In the genomic region with DNA sequence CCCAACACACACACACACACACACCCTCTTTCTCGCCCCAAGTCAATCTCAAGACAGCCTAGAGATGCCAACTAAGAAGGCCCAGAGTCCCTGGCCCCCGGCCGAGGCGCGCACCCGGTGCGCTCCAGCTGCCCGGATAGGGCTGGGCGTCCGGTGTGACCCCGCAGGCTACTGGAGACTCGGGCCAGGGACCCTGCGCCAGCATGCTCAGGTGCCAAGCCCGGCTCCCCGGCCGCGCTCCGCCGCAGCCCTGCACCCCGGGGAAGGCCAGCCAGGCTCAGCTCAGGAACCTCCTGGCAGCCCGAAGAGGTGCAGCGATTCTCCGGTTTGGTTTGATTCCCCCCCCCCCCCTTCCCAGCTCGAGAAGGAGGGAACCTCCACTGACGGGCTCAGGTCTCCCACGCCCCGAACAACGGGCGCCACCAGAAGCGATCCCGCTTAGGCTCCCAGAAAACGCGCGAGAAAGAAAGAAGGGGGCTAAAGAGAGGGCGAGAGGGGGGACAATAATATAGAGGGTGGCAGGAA, we compare ENCODE assay signal across 8 mouse cellular contexts. TPM values are rescaled to one million over a fixed set of nuclear protein-coding genes. Genes with fewer than 3 reads are reported as not detected.
DNase-seq lines count a peak whose midpoint lies in the region; ATAC-seq and TF ChIP-seq lines count a peak whose summit lies in the region.

No protein-coding gene starts in this region.

- no peaks in the 10 kb centered on the region for H3K9me3 ChIP-seq in E14TG2a.4 (ENCODE audit: low read length)
- H3K9me3 ChIP-seq in forebrain, embryonic 10.5 days: no peaks in the 10 kb centered on the region
- H3K9me3 ChIP-seq in hindbrain, embryonic 11.5 days (ENCODE audit: control insufficient read depth, low read length): no peaks in the 10 kb centered on the region
- no peaks in the 10 kb centered on the region for H3K9me3 ChIP-seq in stomach, postnatal 0 days (ENCODE audit: control insufficient read depth, low read length)

- WGBS in forebrain, embryonic 10.5 days: under 1% methylated on average over 35 of the region's 35 CpGs
- WGBS in hindbrain, embryonic 11.5 days: 0% methylated on average over 34 of the region's 35 CpGs
- under 1% methylated on average over 29 of the region's 35 CpGs for WGBS in stomach, postnatal 0 days

- no peak for TF ChIP-seq CTCF in E14TG2a.4 (conservative IDR thresholded peaks at IDR 0.05; ENCODE audit: low read length)
- no peak for TF ChIP-seq CTCF in stomach, postnatal 0 days (IDR thresholded peaks at IDR 0.05; ENCODE audit: low read depth)

- H3K36me3 ChIP-seq in E14TG2a.4 (ENCODE audit: insufficient read depth, low read length): no peaks in the 10 kb centered on the region
- no peaks in the 10 kb centered on the region for H3K36me3 ChIP-seq in forebrain, embryonic 10.5 days (replicated peaks)
- H3K36me3 ChIP-seq in hindbrain, embryonic 11.5 days (ENCODE audit: control insufficient read depth, insufficient read depth, low read length): no peaks in the 10 kb centered on the region
- H3K36me3 ChIP-seq in stomach, postnatal 0 days (ENCODE audit: control insufficient read depth, insufficient read depth, low read length): no peaks in the 10 kb centered on the region

- peak; percentile 41 for ATAC-seq in hindbrain, embryonic 11.5 days (ENCODE audit: low FRiP score)
- peak; percentile 71 for ATAC-seq in stomach, postnatal 0 days (ENCODE audit: low FRiP score, low TSS enrichment)

- H3K4me2 ChIP-seq in hindbrain, embryonic 11.5 days (replicated peaks; ENCODE audit: low read depth, low read length): peak overlapping the region; percentile 96
- H3K4me2 ChIP-seq in stomach, postnatal 0 days (replicated peaks; ENCODE audit: low read depth): peak overlapping the region; percentile 99

- peak; percentile 46 for DNase-seq in brain, adult 2 months (ENCODE audit: low read depth, low spot score)
- peak; percentile 54 for DNase-seq in forebrain, embryonic 10.5 days (ENCODE audit: extremely low spot score, low spot score)
- DNase-seq in hindbrain, embryonic 11.5 days (ENCODE audit: low spot score): peak; percentile 62
- DNase-seq in layer of hippocampus, postnatal 25 days (ENCODE audit: extremely low spot score in 1 of 2, low spot score in 1 of 2): peak; percentile 13 to 17
- peak; percentile 33 for DNase-seq in mesoderm, embryonic 11.5 days (ENCODE audit: low read depth, low spot score)
- peak; percentile 25 for DNase-seq in stomach, postnatal 0 days (ENCODE audit: low spot score)
- DNase-seq in B cell, adult 2 months: no peak

- peak overlapping the region; percentile 86 for H3K27ac ChIP-seq in forebrain, embryonic 10.5 days
- no peak overlapping the region for H3K27ac ChIP-seq in hindbrain, embryonic 11.5 days (ENCODE audit: low read depth, low read length)
- H3K27ac ChIP-seq in stomach, postnatal 0 days (replicated peaks): no peak overlapping the region

- H3K4me3 ChIP-seq in E14TG2a.4 (replicated peaks; ENCODE audit: low read length): peak overlapping the region; percentile 75
- H3K4me3 ChIP-seq in forebrain, embryonic 10.5 days: peak overlapping the region; percentile 79
- H3K4me3 ChIP-seq in hindbrain, embryonic 11.5 days (ENCODE audit: low read depth, low read length): peak overlapping the region; percentile 81
- H3K4me3 ChIP-seq in stomach, postnatal 0 days (ENCODE audit: low read depth, low read length): peak overlapping the region; percentile 54

- TF ChIP-seq EP300 in stomach, postnatal 0 days (optimal IDR thresholded peaks at IDR 0.05): no peak

- peaks cover 48% of the 10 kb centered on the region for H3K27me3 ChIP-seq in E14TG2a.4 (ENCODE audit: insufficient read depth, low read length)
- peaks cover 93% of the 10 kb centered on the region for H3K27me3 ChIP-seq in forebrain, embryonic 10.5 days (ENCODE audit: poor library complexity, severe bottlenecking)
- no peaks in the 10 kb centered on the region; the same call in 1 of the 2 replicates for H3K27me3 ChIP-seq in hindbrain, embryonic 11.5 days (ENCODE audit: control insufficient read depth, insufficient read depth, low read length)
- H3K27me3 ChIP-seq in stomach, postnatal 0 days (ENCODE audit: control insufficient read depth, insufficient read depth, low read length): peaks cover 2% of the 10 kb centered on the region; the same call in 1 of the 2 replicates

- peaks cover 19% of the 10 kb centered on the region for H3K4me1 ChIP-seq in E14TG2a.4 (replicated peaks; ENCODE audit: low read depth, low read length)
- H3K4me1 ChIP-seq in forebrain, embryonic 10.5 days: peaks cover 48% of the 10 kb centered on the region
- no peaks in the 10 kb centered on the region; the same call in 1 of the 2 replicates for H3K4me1 ChIP-seq in hindbrain, embryonic 11.5 days (replicated peaks; ENCODE audit: control insufficient read depth, insufficient read depth, low read length)
- peaks cover 11% of the 10 kb centered on the region for H3K4me1 ChIP-seq in stomach, postnatal 0 days (replicated peaks; ENCODE audit: control insufficient read depth, insufficient read depth)

- H3K9ac ChIP-seq in hindbrain, embryonic 11.5 days (ENCODE audit: low read depth, low read length): peak overlapping the region; percentile 74
- H3K9ac ChIP-seq in stomach, postnatal 0 days (ENCODE audit: low read length): no peak overlapping the region

RNA-seq across cellular contexts. Expression of gene Erbb4, which starts 0.9 kb away (rescaled TPM):
- polyA plus RNA-seq in forebrain, embryonic 10.5 days (2016; fragmentation: Nextera tagmentation; extraction: Ambion mirVana): 2.2 and 2.4 TPM in 2 replicates
- 5.6 and 10.2 TPM in 2 replicates for polyA plus RNA-seq in hindbrain, embryonic 11.5 days (2014; fragmentation: Nextera tagmentation; extraction: Ambion mirVana)
- total RNA-seq in layer of hippocampus, postnatal 25 days (2021): 10 to 100 TPM; 43.7 to 47.5 TPM
- polyA plus RNA-seq in stomach, postnatal 0 days (2015; fragmentation: Nextera tagmentation; extraction: Ambion mirVana): 0.01 TPM in 1 of 2 replicates, not detected in the other

Comparison
In these comparisons a context has a peak if more than half of its experiments do, and no peak if none do; other contexts are left out.
1. DNase-seq: peak in brain, adult 2 months (single experiment), forebrain, embryonic 10.5 days (single experiment), hindbrain, embryonic 11.5 days (single experiment), layer of hippocampus, postnatal 25 days (2 of 2), mesoderm, embryonic 11.5 days (single experiment) and stomach, postnatal 0 days (single experiment); none in B cell, adult 2 months (0 of 2).
2. Peak in every context shown above with its lines, with median percentiles within 50 percentile points of each other: H3K4me3 ChIP-seq.